Mouse (Mus musculus) retina, postnatal 1 day (tissue): ENCODE results near the gene Usp1.
"Not testable (repeated sequence)": the region's sequence is repeated elsewhere in the genome, so short reads cannot be mapped to it uniquely, and the experiment has no call there.

Experiments
- DNase-seq: peaks from one replicate; pipeline ENCODE4 v3.0.0-alpha.2; 2012

Usp1 gene

DNA sequence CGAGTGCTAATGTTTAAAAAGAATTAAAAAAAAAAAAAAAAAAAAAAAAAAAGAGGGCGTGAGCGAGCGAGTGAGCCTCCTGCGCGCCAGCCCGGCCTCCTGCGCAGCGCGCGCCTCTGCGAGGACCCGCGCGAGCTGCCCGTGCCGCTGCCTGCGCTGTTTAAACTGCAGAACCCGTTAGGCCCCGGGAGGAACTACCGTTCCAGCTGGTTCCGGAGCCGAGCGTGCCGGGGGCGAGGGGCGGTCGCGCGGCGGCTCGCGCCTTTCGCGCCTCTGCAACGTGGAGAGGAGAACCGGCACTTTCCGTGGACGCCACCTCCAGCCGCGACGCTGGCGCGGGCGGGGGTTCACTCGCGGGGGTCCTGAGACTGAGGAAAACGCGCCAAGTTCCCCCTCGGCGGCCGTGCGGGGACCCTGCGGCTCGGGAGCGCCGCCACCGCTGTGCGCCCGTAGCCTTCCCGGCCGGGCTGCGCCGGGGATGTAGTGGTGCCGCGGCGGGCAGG is at the start of gene Usp1:
TSS of gene Usp1 (plus strand) at position 243 of the 503 bp plus-strand sequence.
- DNase-seq, result no peak

DNA sequence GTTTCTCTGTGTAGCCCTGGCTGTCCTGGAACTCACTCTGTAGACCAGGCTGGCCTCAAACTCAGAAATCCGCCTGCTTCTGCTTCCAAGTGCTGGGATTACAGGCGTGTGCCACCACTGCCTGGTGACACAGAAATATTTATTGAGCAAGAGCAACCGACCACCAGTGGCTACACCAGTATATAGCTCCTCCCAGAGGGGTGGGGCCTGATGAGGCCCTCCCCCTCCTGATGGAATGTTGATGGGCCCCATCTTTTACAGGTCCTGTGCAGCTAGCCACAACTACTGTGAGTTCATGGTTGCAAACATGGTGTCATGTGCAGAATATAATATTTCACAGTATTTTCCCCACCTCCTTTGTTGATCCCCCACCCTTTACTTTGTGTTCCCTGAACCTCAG is 40.9 kb upstream of the Usp1 start:
- no peak for DNase-seq

DNA sequence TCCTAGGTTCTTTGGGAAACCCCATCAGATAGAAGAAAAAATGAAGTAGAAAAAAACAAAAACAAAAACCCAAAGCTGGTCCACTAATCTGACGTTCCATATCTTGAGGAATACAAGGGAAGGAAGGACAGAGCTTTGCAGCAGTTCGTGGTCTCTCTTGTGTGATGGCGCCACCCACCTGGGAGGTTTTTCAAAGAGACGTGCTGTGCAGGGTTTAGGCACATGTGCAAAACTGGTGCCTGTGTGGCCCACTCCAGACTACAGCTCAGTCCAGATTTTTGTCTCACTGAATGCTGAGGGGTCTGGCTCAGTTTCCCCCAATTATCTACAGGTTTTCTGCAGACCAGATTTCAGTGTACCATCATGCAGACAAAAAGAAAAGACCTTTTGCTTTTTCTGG is 37.2 kb upstream of the Usp1 start:
- no peak for DNase-seq

DNA sequence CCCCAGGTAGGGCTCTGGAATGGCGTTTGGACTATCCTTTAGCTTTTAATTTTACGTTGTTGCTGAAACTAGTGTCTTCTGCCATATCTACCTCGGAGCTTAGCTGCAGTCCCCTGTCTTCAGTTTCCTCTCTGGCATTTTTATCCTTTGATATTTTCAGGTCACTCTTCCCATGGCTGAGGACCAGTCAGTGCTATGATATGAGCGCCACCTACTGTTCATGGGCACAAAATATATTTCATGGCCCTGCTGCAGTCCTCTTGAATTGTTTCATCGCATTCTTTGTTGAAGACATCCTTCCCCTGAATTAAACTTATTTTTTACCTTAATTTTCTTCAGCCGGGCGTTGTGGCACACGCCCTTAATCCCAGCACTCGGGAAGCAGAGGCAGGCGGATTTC is 36.5 kb upstream of the Usp1 start:
- DNase-seq, result peak; percentile 81

DNA sequence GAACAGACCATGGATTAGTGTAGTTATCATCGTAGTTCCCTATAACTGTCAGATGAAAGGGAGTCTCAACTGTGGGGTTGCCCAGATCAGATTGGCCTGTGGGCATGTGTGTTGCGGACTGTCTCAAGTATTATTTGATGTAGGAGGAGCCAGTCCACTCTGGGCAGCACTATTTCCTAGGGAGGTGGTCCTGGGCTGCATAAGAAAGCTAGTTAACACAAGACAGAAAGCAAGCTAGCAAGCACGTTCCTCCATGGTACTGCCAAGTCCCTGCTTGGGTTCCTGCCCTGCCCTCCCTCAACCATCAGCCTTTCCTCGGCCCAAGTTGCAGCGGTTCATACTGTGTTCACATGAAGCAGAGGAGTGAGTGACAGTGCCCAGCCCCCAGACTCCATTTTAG is 13.4 kb upstream of the Usp1 start:
- DNase-seq, result no peak

DNA sequence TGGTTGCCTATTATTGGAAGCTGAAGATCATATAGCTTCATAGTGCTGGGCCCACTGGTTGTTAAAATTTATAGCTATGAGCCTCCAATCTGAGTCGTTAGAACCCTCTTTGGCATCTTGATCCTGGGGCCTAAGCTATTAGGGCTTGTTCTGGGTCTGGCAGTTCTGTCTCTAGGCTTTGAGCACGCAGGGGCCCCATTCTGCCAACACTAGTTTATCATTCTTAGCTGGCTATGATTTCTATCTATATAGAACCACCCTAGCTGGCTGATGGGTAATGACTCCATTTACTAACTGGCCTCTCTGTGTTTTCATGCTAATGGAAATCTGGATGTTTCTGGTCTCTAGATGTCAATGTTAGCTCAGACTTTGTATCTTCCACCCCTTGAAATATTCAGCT is 5.9 kb upstream of the Usp1 start:
- no peak for DNase-seq

DNA sequence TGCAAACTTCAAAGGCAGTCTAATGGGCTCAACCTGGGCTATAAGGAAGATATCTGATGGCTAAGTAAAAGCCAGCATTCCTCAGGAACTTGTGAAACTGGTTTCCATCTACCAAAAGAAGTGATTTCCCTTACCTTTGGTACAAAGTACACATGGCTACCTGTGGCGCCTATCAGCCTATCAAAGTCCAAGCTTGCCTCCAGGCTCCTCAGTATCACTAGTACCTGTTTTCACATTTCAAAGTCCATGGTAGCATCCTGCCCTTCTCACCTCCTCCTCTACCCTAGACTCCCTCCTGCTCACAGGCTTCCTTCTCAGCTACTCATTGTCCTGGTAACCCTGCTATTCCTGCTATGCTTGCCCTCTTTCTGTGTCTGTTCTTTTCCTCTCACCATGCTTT is 5.4 kb upstream of the Usp1 start:
- no peak for DNase-seq

DNA sequence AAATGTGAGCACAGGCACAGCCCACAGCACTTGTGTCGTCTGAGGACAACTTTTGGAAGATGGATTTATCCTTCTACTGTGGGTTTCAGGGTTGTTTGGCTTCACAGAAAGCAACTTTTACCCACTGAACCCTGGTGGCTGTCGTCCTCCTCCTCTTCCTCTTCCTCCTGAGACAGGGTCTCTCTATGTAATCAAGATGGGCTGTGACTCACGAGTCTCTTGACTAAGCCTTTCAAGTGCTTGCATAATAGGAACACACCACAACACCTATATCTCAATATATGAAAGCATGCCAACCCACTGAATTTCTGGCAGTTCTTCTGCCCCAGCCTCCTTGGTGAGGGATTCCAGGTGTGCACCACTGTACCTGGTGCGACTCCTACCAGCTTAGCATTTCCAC is 2.7 kb upstream of the Usp1 start:
- no peak for DNase-seq

DNA sequence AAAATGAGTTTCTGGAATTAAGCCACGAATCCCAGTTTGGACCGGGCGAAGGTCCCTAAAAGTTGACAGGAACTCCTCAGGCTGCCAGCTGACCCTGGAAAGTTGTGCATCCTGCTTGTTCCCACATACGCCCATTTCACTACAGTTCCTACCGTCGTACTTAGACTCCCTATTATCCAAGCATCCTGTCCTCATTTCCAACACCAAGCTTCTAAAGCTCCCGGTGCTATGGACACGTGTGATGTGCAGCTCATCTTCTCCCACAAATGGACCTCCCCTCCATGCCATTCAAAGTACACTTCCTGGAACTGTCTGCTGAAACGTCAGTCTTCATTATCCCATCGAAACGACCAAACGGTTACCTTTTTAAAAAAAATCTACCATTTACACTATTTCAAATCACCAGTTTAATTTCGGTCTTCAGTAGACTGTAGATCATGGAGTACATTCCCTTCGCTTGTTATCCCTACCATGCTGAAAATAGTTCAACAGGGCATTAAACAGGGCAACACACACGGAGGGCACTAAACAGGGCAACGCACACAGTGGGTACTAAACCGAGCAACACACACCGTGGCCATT is 1.5 kb upstream of the Usp1 start:
- DNase-seq, result peak; percentile 54

DNA sequence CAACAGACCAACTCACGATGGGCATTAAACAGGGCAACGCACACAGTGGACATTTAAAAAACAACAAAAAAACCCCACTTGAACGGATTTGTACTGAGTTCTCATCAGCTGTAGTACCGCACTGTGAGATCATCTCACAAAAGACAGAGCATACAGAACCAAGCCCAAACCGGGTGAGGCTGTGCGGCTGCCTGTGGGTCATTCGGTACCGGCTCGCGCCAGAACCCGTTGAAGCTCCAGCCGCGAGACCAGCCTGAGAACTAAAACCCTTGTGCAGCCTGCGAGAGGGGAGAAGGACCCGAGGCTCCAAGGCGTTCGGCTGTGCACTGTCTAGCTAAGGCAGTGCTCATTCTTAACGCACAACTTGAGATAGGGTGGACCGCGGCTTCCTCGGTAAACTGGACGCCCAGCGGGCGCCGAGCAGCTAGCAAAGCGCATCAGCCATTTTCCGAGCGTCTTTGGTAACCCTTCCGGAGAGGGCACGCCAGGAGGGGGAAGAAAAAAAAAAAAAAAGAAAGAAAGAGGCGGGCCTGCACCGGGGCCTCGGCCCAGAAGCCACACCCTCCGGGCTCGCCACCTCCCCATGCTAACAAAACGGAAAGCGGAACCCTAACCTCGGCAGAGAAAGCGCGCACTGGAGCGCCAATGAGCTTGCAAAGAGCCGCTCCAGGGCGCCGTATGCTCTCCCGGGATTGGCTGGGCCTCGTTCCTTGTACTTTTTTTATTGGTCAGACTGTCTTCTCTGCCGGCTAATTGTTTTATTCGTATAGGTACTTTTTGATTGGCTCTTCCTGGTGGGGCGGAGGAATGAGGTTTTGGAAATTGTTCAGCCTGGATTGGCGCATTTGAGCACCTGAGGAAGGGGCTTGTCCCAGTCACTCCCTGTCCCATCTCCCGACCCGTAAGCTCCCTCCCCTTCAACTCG is 705 bp upstream of the Usp1 start:
- peak; percentile 100 for DNase-seq

DNA sequence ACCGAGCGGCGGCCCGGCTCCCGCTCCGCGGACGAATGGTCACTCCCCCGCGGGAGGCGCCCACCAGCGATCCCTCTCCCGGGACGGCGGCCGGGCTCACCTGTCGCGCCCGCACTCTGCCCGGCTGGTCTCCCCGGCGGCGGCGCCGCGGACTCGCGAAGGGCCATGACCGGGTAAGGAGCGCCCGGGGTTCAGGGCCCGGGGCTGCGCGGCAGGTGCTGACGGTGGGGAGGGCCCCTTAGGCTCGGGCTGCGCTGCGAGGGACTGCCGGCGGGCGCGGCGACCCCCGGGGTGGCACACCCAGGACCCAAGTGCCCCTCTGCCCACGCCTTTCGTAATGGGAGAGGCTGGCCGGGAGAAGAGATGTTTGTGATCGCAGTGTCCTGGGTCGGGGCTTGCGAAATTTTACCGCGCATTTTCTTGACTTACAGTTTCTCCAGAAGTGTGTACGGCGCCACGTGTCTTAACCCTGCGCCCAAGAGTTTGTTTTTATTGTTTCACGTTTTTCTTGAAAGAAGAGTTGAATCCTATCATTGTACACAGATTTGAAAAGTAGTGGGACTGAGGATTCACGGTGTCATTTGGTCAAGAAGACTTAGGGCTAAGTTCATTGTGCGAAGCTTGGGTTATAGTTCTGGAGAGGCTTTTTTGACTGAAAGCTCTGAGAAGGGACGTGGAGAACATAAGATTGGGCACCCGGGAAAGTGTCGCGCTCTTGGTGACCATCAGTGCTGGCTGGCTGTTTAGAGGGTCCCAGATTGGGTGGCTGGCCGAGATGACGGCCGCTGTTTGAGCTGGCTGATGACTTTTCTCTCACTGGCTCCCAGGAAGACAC is 678 bp downstream of the Usp1 start:
- DNase-seq, result no peak

DNA sequence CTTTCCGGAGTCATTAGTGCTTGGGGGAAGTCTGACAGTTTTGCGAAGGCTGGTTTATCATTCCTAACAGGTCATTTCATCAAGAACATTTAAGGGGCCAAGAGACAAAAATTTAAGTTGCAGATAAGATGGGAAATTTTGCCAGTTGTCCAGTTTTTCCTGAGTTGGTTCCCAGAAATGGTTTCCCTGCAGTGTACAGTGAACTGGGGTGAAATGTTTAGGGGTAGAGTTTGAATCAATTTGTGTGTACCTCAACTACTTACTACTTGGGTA is 1.2 kb downstream of the Usp1 start:
- no peak for DNase-seq

DNA sequence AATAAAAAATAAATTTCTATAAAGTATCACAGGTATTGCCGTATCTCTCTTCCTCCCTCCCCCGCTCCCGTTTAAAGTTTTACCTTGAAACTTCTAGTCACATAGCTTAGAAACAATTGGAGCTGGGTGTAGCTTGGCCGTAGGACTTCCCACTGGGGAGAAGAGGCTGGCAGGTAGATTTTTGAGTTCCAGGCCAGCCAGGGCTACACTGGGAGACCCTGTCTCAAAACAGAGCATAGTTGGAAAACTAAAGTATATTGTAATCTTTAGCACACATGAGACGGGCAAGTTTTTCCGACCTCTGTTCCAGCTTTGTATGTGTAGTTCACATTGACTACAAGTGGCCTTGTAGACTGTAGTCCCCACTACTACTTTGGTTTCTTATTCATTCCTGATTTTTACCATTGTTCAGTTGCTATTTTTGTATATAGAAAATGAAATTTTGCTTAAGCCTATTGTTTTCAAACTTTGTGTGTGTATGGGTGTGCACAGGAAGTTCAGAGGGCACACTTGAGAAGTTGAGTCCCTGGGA is 1.7 kb downstream of the Usp1 start:
- DNase-seq, result no peak

DNA sequence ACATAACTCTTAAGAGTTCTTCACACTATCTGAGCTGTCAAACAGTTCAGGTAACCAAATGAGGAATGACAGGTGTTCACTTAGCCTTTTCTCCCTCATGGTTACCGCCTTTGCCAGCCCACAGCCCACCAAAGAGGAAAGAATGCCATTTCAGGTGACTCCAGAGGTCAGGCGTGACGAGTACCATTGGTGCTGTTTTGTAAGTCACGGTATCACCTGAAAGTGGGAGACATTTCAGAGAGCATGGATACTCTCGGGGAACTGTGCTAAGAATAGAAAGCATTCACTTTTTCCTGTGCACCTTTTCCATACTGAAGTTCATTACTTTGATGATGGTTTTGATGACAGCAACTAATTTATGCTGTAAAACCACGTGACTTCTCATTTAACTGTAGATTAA is 12.4 kb downstream of the Usp1 start:
- no peak for DNase-seq

DNA sequence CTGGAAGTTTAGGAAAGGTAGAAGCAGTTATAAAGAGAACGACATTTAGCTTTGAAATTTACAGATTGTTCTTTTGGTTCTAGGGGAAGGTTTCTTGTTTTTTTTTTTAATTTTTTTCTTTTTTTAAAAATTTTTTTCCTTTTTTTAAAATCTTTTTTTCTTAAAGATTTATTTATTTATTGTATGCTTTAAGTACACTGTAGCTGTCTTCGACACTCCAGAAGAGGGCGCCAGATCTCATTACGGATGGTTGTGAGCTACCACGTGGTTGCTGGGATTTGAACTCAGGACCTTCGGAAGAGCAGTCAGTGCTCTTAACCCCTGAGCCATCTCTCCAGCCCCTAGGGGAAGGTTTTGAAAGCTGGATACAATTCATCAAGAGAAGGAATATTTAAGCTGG is 14.6 kb downstream of the Usp1 start:
- not testable (repeated sequence) for DNase-seq

DNA sequence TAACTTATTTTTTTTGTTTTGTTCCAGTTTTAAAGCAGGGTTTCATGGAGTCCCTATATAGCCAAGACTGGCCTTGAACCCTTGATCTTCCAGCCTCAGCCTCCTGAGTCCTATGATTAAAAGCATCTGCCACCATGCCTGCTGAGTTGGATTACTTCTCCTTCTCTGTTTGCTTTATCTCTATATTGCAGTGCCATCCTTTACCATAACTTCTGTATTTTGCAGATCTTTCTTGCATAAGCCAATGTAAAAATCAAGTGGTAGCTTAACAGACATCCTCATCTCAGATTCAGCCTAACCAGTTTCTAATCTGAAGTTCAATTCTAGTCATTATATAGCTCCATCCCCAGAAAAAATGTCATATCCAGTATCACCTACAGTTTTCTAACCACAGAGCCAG is 27.0 kb downstream of the Usp1 start:
- no peak for DNase-seq

DNA sequence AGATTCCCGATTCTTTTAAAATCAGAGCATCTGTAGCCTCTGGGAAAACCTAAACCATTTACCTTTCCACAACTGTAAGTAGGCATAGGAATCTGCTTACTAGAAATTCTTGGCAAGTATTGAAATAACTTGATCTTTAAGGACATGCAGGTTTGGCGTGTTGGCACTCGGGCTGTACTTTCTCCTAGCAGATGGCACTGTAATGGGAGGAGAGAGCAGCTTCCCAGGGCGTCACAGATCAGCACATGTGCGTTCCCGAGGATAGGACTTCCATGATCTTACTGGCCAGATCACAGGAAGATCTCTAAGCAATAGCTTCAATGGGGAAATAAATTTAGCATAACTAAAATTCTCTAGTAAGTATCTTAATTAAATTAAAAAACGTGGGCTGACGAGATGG is 32.4 kb downstream of the Usp1 start:
- DNase-seq, result no peak

DNA sequence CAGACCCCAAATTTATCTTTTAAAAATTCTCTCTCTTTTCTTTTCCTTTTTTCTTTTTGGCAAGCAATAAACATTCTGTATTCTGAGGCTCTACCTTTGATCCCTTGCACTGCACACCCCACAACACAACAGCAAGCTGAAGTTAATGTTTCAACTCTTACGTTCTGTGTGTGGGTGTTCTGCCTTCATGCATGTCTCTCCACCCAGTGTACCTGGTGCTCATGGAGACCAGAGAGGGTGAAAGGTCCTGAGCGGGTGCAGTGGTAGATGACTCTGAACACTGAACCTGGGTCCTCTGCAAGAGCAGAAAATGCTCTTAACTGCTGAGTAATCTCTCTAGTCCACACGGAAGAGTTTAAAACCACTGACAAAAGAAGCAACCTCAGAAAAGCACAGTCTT is 36.6 kb downstream of the Usp1 start:
- no peak for DNase-seq

DNA sequence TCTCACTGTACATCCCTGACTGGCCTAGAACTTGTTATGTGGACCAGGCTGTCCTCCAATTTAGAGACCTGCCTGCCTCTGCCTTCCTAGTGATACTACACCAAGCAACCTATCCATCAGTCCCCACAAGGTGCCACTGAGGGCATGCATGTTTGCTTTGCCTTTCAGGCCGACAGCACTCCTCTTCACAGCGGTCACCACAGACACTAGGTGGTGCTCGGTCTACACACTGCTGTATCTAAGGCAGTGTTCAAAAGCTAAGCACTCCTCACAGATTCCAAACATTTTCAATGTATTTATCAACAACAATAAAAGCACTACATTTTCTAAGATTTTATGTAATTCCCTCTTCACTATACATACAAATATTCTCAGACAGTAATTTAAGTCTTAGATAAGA is 46.3 kb downstream of the Usp1 start:
- DNase-seq, result no peak

DNA sequence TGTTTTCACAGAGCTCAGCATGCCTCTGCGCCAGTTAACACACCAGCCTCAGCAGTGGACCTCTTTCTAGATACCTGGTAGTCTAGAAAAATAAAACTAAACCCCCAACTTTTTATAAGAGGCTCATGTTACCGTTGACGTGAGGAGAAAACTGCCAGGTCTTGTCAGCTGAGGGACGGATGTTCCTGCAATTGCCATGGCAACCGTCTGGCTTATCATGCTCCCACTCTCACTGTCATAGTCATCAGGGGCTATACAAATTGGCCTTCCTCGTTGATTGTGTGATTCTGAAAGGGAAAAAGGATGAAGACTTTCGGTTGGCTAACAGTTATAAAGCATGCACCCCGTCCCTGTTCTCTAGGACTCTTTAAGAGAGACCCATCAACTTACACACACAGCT is 52.1 kb downstream of the Usp1 start:
- DNase-seq, result no peak

DNA sequence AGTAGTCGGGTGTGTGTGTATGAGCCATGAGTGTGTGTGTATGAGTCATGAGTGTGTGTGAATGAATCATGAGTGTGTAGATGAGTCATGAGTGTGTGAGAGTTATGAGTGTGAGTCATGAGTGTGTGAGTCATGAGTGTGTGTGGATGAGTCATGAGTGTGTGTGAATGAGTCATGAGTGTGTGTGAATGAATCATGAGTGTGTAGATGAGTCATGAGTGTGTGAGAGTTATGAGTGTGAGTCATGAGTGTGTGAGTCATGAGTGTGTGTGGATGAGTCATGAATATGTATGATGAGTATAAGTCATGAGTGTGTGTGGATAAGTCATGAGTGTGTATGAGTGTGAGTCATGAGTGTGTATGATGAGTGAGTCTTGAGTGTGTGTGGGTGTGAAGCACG is 54.7 kb downstream of the Usp1 start:
- not testable (repeated sequence) for DNase-seq

DNA sequence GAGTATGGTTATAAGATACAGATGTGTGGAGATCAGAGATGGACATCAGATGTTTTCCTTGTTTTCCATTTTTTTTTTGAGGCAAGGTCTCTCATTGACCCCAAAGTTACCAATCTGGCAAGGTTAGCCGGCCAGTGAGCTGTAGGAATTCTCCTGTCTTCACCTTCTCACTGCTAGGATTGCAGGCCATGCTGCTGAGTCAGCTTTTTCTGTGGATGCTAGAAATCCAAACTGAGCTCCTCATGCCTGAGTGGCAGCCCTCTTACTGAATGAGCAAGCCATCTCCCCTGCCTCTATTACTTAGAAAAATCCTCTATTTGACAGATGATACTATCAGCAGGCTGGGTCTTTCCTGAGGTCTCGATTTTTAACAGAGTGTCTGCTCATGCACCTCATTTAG is 55.1 kb downstream of the Usp1 start:
- DNase-seq, result no peak

DNA sequence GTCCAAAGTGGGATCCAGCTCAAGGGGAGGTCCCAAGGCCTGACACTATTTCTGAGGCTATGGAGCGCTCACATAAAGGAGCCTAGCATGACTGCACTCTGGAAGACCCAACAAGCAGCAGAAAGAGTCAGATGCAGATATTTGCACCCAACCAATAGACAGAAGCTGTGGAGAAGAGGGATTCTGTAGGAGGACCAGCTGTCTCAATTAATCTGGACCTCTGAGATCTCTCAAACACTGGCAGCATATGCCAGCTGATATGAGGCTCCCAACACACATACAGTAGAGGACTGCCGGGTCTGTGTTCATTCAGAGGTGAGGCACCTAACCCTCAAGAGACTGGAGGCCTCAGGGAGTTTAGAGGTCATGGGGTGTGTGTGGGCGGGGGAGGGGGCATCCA is 56.4 kb downstream of the Usp1 start:
- DNase-seq, result not testable (repeated sequence)

DNA sequence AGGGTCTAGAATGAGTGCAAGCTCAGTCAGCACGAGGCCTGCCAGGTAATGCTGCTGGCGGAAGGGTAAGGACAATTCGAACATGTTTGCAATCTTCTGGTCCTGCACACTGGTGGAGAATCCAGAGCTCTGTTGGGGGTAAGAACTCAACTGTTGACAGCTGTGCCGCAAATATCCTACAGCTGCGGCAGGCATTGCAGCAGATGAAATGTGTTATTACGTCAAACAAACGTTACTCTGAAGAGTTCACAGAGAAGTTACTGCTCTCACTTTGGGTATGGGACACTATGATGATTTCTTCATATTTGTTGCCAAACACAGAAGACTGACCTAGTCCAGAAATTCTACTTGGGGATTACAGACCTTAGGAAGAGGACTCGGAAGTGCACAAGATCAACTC is 61.1 kb downstream of the Usp1 start:
- DNase-seq, result no peak
